Mouse (Mus musculus) heart, embryonic 16.5 days (tissue): ENCODE data around the gene Morn4. TPM values are rescaled to one million over a fixed set of nuclear protein-coding genes. Genes with fewer than 3 reads are reported as not detected.
"Not testable (repeated sequence)": the region's sequence is repeated elsewhere in the genome, so short reads cannot be mapped to it uniquely, and the experiment has no call there.

Source experiments
- ATAC-seq: fragments of 200-750 bp; cut with Nextera tagmentation; replicated peaks from 2 replicates; pipeline ENCODE4 v1.8.0; 2017; ENCODE audit warnings: moderate number of reproducible peaks; ENCODE audit not compliant: insufficient read depth, low FRiP score; ENCODE audit errors: extremely low read depth
- H3K27ac ChIP-seq: fragments of 300-500 bp; sonication (generic); 2 replicates; pipeline ENCODE4 v1.5.1; 2014; ENCODE audit warnings: mild to moderate bottlenecking, low read length, control low read depth, moderate library complexity
- H3K27me3 ChIP-seq: fragments of 300-500 bp; sonication (generic); 2 replicates; pipeline ENCODE4 v1.6.1; 2014; ENCODE audit warnings: low read length, mixed read lengths; ENCODE audit not compliant: control insufficient read depth, insufficient read depth
- H3K36me3 ChIP-seq: fragments of 300-500 bp; sonication (generic); 2 replicates; pipeline ENCODE4 v1.6.1; 2014; ENCODE audit not compliant: control insufficient read depth, insufficient read depth
- H3K4me1 ChIP-seq: fragments of 300-500 bp; sonication (generic); 2 replicates; pipeline ENCODE4 v1.6.1; 2014; ENCODE audit warnings: low read length, mixed read lengths; ENCODE audit not compliant: control insufficient read depth, insufficient read depth
- H3K4me2 ChIP-seq: fragments of 300-500 bp; sonication (generic); 2 replicates; pipeline ENCODE4 v1.6.1; 2014; ENCODE audit warnings: low read depth, mild to moderate bottlenecking, control low read depth, low read length
- H3K4me3 ChIP-seq: fragments of 300-500 bp; sonication (generic); 2 replicates; pipeline ENCODE4 v1.5.1; 2014; ENCODE audit warnings: mild to moderate bottlenecking, control low read depth, low read length
- H3K9ac ChIP-seq: fragments of 300-500 bp; sonication (generic); 2 replicates; pipeline ENCODE4 v1.6.1; 2014; ENCODE audit warnings: low read length, control low read depth
- H3K9me3 ChIP-seq: fragments of 300-500 bp; sonication (generic); replicated peaks from 2 replicates; pipeline ENCODE4 v1.6.1; 2016; ENCODE audit warnings: low read length; ENCODE audit not compliant: control insufficient read depth
- WGBS: fragments of 180-500 bp; shearing (Covaris S2); extraction: QIAGEN DNeasy Blood & Tissue Kit; methylation state at CpG from one replicate; pipeline ENCODE4 v1.1.7; 2014; 5-methylcytosine and 5-hydroxymethylcytosine counted together
- polyA plus RNA-seq: library from polyadenylated mRNA; unstranded; fragments of >200 nt; fragmentation: Nextera tagmentation; extraction: Ambion mirVana; gene quantifications from 2 replicates; pipeline ENCODE4 v1.2.1, GENCODE M21; 2015

The Morn4 gene
- polyA plus RNA-seq, 1 experiment from 2014 or later, result 9.1 TPM

- under 1% methylated on average over 49 of the region's 52 CpGs for WGBS
Measured at GRCm38 (mm10) chr19:42090637-42091141, 4.5 kb upstream of the Morn4 start.

GRCm38 (mm10) chr19:42089748-42090595 lies 3.8 kb upstream of the Morn4 start, which contains the start of gene Pi4k2a:
Pi4k2a (plus strand) TSS chr19:42090470.
- Histone ChIP-seq H3K4me2 (peak within 1 kb of the TSS; percentile 88), H3K27me3 (no peaks in the 10 kb centered on the region), H3K36me3 (no peaks in the 10 kb centered on the region), H3K27ac (peak within 1 kb of the TSS; percentile 93), H3K4me3 (peak within 1 kb of the TSS; percentile 96), H3K9me3 (no peaks in the 10 kb centered on the region), H3K9ac (peak within 1 kb of the TSS; percentile 90), H3K4me1 (peaks cover 24% of the 10 kb centered on the region)
- ATAC-seq, result peak; percentile 98
- under 1% methylated on average over 52 of the region's 55 CpGs for WGBS

More at GRCm38 (mm10) chr19:42090637-42091141, 4.5 kb upstream of the Morn4 start:
- Histone ChIP-seq H3K9me3 (no peaks in the 10 kb centered on the region), H3K4me3 (peak overlapping the region; percentile 96), H3K27ac (peak overlapping the region; percentile 93), H3K4me1 (peaks cover 21% of the 10 kb centered on the region), H3K27me3 (no peaks in the 10 kb centered on the region), H3K9ac (peak overlapping the region; percentile 90), H3K36me3 (no peaks in the 10 kb centered on the region), H3K4me2 (peak overlapping the region; percentile 88)
- peak; percentile 53 for ATAC-seq

- no peak for ATAC-seq
- peak overlapping the region; percentile 93 for H3K27ac ChIP-seq
- H3K36me3 ChIP-seq, result no peaks in the 10 kb centered on the region
- peak overlapping the region; percentile 87 for H3K4me2 ChIP-seq
- peak overlapping the region; percentile 96 for H3K4me3 ChIP-seq
- H3K9me3 ChIP-seq, result no peaks in the 10 kb centered on the region
- H3K27me3 ChIP-seq, result no peaks in the 10 kb centered on the region
- H3K4me1 ChIP-seq, result peaks cover 24% of the 10 kb centered on the region
- WGBS, result 18% methylated on average over 14 of the region's 14 CpGs
- peak overlapping the region; percentile 74 for H3K9ac ChIP-seq
Measured at GRCm38 (mm10) chr19:42089103-42089747, 3.1 kb upstream of the Morn4 start.

DNA sequence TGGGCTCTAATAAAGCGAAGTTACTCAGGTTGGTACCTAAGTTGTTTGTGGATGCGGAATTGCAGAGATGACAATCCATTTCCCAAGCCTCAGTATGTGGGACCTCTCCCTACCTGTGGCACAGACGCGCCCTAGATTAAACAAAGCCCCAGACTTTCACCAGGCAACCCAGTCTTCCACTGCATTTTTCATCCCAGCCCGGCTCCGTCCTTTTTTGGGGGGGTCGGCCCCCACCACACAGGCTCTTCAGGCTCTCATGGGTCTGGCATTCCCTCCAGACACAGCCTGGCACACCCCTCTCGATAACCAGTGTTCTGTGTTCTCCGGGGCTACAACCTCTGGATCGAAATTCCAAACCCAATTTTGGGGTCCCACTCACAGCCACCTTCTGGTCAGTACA lies 467 bp downstream of the Morn4 start:
- H3K36me3 ChIP-seq, result no peaks in the 10 kb centered on the region
- ATAC-seq, result no peak
- H3K27ac ChIP-seq, result no peak overlapping the region
- H3K9me3 ChIP-seq, result no peaks in the 10 kb centered on the region
- peaks cover 15% of the 10 kb centered on the region for H3K4me1 ChIP-seq
- 12% methylated on average over 10 of the region's 10 CpGs for WGBS
- H3K4me3 ChIP-seq, result peak overlapping the region; percentile 74
- H3K27me3 ChIP-seq, result no peaks in the 10 kb centered on the region
- peak overlapping the region; percentile 72 for H3K9ac ChIP-seq
- peak overlapping the region; percentile 93 for H3K4me2 ChIP-seq

GRCm38 (mm10) chr19:42081613-42082012 lies 4.5 kb downstream of the Morn4 start:
- H3K4me2 ChIP-seq, ATAC-seq, H3K9me3 ChIP-seq, H3K9ac ChIP-seq, H3K27ac ChIP-seq, H3K4me3 ChIP-seq, H3K36me3 ChIP-seq, H3K27me3 ChIP-seq, H3K4me1 ChIP-seq: not testable (repeated sequence)
- 87% methylated on average over 5 of the region's 5 CpGs for WGBS

- no peaks in the 10 kb centered on the region for H3K36me3 ChIP-seq
- 77% methylated on average over 11 of the region's 11 CpGs for WGBS
Measured at GRCm38 (mm10) chr19:42080469-42080868, 5.7 kb downstream of the Morn4 start.

DNA sequence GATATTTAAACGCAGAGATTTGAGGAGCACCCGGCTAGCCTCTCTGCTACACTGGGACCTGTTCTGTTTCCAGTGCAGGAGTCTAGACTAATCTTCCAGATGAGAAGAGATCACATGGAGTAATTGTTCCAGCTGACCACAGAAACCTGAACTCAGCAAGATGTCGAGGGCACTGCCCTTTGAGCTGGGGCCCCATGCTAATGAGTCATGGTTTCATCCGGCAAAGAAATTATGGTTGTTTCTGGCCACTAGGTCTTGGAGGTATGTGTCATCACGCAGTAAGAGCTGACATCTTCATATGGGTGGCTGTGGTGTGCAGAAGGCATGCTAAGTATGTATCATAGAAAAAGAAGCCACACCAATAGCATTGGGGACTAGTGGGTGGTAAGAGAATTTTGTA lies 6.2 kb downstream of the Morn4 start:
- no peaks in the 10 kb centered on the region for H3K36me3 ChIP-seq
- WGBS, result 62% methylated on average over 5 of the region's 5 CpGs

More at GRCm38 (mm10) chr19:42080469-42080868, 5.7 kb downstream of the Morn4 start:
- H3K4me3 ChIP-seq, result no peak overlapping the region
- ATAC-seq, result no peak
- H3K27me3 ChIP-seq, result no peaks in the 10 kb centered on the region
- H3K4me2 ChIP-seq, result no peak overlapping the region
- H3K27ac ChIP-seq, result no peak overlapping the region
- H3K4me1 ChIP-seq, result peaks cover under 1% of the 10 kb centered on the region; the same call in 1 of the 2 replicates
- no peak overlapping the region for H3K9ac ChIP-seq
- H3K9me3 ChIP-seq, result no peaks in the 10 kb centered on the region

DNA sequence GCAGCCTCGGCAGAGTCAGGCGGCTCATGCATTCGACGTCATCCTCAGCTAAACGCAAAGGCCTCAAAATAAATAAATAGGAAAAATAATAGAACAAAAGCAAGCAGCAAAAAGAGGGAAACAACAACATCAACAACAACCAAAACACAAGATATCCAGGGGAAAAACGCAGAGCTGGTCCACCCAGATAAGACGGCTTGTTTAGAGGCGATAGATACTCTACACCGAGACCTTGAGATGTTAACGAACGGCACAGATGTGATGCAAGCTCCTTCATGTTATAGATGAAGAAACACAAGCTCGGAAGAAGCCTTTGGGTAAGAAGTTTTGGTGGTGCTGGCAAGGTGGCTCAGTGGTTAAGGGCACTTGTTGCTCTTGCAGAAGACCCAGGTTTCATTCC lies 7.2 kb downstream of the Morn4 start:
- H3K4me1 ChIP-seq, result no peaks in the 10 kb centered on the region
- H3K27ac ChIP-seq, result no peak overlapping the region
- no peak overlapping the region for H3K9ac ChIP-seq
- no peak overlapping the region for H3K4me2 ChIP-seq
- 91% methylated on average over 12 of the region's 12 CpGs for WGBS
- H3K36me3 ChIP-seq, result no peaks in the 10 kb centered on the region
- no peak overlapping the region for H3K4me3 ChIP-seq
- no peaks in the 10 kb centered on the region for H3K9me3 ChIP-seq
- H3K27me3 ChIP-seq, result no peaks in the 10 kb centered on the region
- no peak for ATAC-seq

More for the DNA sequence above, 6.2 kb downstream of the Morn4 start:
- H3K4me2 ChIP-seq, result no peak overlapping the region
- no peaks in the 10 kb centered on the region for H3K9me3 ChIP-seq
- no peak for ATAC-seq
- H3K27ac ChIP-seq, result no peak overlapping the region
- H3K4me3 ChIP-seq, result no peak overlapping the region
- H3K27me3 ChIP-seq, result no peaks in the 10 kb centered on the region
- no peaks in the 10 kb centered on the region for H3K4me1 ChIP-seq
- H3K9ac ChIP-seq, result no peak overlapping the region

- no peak overlapping the region for H3K27ac ChIP-seq
- H3K36me3 ChIP-seq, result no peaks in the 10 kb centered on the region
- H3K4me3 ChIP-seq, result no peak overlapping the region
- no peak for ATAC-seq
- no peaks in the 10 kb centered on the region for H3K4me1 ChIP-seq
- no peaks in the 10 kb centered on the region for H3K9me3 ChIP-seq
- no peak overlapping the region for H3K9ac ChIP-seq
- no peaks in the 10 kb centered on the region for H3K27me3 ChIP-seq
- 92% methylated on average over 8 of the region's 8 CpGs for WGBS
- no peak overlapping the region for H3K4me2 ChIP-seq
Measured at GRCm38 (mm10) chr19:42078566-42078965, 7.6 kb downstream of the Morn4 start.
